Mouse (Mus musculus) right cerebral cortex, adult 18-20 months (tissue): ENCODE measurements around the gene Zmym6.
"Not testable (repeated sequence)": the region's sequence is repeated elsewhere in the genome, so short reads cannot be mapped to it uniquely, and the experiment has no call there.

Experiments
- DNase-seq: peaks from one replicate; pipeline ENCODE4 v3.0.0; 2022; ENCODE audit warnings: mixed read lengths

Zmym6 gene

GRCm38 (mm10) chr4:127076875-127077548 is at the start of gene Zmym6:
TSS of gene Zmym6 (plus strand) at chr4:127077383.
- DNase-seq, result peak; percentile 95

GRCm38 (mm10) chr4:127037158-127037557 is 40.0 kb upstream of the Zmym6 start:
- DNase-seq, result no peak

DNA sequence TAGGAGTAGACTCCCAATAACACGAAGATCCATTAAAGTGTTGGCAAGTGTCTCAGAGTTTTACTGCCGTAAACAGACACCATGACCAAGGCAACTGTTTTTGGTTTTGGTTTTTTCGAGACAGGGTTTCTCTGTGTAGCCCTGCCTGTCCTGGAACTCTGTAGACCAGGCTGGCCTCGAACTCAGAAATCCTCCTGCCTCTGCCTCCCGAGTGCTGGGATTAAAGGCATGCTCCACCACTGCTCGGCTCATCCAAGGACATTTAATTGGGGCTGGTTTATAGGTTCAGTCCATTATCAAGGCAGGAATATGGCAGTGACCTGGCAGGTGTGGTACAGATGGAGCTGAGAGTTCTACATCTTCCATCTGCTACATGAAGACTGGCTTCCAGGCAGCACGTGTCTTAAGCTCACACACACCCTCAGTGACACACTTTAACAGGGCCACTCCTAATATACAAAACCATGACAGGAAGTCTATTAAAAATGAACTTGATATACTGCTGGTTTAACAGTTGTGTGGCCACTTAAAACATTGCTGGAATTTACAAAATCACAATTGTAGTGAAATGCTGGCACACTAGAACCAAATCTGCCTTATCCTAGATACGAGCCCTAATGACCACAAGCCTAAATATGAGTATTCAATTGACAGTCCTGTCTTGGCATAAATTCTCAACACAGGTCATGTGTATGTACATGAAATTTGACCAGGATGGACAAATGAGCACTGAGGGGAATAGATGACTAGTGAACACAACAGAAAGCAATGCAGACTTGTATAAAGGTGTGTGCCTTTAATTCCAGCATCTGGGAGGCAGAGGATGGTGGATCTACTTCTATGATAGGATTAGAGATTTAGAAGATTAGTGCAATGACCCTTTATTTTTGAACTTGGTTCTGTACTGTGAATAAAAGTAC is 39.0 kb upstream of the Zmym6 start:
- DNase-seq, result no peak

DNA sequence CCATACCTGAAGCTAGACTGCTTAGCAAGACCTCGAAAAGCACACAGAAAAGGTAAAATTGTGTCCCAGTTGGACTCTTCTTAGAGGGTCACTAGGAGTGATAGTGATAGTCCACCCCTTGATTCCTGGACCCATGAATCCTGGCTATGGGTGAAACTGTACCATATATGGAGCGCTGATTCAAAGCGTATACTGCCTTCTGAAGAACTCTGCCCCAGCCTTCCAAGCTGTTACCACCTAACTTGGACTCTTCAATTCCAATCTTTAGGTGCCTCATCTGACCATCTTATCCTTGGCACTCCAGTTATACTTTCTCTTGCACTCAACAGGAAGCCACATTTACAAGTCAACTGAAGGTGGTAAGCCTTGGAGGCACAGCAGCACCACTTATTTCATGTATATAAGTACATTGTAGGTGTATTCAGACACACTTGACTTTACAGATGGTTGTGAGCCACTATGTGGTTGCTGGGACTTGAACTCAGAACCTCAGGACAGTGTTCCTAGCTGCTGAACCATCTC is 38.3 kb upstream of the Zmym6 start:
- DNase-seq, result no peak

DNA sequence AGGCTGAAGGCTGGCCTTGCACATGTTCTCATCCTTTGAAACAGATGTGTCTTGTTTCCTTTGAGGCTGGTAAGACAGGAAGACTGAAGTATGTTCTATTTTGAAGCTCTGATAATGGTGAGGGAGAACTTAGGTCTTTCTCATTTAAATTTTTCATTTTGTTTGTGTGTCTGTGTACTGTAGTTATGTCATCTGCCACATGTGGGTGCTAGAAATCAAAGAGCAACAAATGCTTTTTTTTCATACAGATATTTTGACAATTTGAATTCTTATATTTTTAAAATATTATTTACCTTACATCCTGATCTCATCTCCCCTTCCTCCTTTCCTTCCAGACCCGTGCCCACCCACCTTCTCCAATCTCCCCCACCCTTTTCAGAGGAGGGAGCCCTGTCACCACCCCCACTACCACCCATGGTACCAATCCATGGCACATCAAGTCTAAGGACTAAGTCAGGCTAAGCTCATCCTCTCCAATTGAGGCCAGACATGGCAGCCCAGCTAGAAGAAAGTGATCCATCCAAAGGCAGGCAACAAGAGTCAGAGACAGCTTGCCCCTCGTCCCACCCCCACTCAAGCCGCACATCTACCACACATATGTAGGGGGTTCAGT is 37.2 kb upstream of the Zmym6 start:
- DNase-seq, result no peak

DNA sequence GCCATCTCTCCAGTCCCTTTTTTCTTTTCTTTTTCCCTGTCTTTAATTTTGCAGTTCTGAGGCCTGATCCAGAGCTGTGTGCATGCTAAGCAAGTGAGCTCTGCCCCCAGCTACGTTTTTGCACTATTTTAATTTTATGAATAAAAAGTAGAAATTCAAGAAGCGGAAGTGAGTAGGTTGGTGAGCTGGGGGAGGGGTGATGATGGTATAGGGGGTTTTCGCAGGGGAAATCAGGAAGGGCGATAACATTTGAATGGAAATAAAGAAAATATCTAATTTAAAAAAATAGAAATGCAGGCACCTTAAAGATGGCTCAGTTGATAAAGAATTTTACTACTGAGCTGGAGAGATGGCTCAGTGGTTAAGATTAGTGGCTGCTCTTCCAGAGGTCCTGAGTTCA is 33.6 kb upstream of the Zmym6 start:
- no peak for DNase-seq

DNA sequence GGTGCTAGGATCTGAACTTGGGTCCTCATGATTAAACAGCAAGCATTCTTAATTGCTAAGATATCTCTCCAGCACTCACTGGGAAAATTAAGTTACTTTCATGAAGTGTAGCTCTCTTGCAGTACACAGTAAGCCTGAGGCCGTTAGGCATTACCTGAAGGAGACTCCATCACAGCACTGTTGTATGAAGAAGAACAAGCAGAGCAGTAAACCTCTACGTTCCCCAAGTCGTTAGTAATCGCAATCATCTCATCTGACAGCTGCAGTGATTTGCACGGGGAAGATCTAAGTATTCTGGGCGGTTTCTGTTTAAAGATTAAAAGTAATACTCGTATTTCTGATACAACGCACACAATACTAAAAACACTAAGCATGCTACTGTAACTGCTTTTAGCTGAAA is 26.1 kb upstream of the Zmym6 start:
- DNase-seq, result no peak

DNA sequence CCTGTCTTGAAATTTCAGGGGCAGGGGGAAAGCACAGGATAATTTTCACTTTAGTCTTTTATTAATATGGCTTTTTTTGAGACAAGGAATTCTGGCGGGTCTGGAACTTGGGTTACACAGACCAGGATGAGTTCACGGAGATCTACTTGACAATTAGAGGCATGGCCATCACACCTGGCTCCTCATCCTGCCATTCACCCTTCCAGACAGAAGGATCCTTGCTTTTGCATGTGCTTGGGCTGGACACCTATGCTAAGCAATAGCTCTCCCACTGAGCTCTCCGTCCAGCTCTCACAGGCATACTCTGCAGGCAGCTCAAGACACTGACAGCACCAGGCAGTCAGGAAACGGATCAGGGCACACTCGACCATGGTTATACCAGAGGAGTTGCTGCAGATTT is 24.1 kb upstream of the Zmym6 start:
- DNase-seq, result no peak

GRCm38 (mm10) chr4:127054522-127055198 is 22.5 kb upstream of the Zmym6 start:
- DNase-seq, result no peak

- DNase-seq, result peak; percentile 90
Measured at GRCm38 (mm10) chr4:127060585-127061290, 16.4 kb upstream of the Zmym6 start, which contains the start of gene Zmym1. TSS of gene Zmym1 (minus strand) at chr4:127061152.

DNA sequence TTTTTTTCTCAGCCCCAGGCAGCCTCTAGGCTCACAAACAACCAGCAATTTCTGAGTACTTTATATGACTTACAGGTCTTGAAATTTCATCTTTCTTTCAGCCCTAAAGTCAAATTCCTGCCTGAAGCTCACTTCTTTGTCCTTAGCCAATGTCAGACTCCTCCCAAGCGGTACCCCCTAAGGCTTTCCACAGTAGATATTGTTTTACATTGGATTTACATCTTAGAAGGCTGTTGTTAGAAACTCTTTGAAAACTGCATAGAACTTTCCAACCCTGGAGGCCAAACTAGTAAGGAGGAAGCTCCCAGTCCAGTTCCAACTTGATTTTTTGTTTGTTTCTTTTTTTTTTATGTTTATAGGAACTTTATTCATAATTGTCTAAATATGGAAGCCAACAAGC is 13.1 kb upstream of the Zmym6 start:
- DNase-seq, result no peak

DNA sequence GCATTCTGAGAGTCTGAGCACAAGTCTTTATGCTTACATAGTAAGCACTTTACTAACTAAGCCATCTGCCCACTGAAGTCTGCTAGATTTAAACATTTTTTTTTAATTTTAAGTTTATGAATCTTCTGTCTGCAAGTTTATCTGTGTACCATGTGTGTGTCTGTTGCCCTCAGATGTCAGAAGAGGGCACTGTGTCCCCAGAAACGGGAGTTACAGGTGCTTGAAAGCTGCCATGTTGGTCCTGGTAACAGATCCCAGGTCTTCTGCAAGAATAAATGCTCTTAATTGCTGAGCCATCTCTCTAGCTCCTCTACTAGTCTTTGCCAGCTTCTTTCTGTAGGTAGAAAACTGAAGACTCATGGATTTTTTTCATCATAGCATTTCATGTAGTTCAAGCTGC is 2.3 kb upstream of the Zmym6 start:
- no peak for DNase-seq

DNA sequence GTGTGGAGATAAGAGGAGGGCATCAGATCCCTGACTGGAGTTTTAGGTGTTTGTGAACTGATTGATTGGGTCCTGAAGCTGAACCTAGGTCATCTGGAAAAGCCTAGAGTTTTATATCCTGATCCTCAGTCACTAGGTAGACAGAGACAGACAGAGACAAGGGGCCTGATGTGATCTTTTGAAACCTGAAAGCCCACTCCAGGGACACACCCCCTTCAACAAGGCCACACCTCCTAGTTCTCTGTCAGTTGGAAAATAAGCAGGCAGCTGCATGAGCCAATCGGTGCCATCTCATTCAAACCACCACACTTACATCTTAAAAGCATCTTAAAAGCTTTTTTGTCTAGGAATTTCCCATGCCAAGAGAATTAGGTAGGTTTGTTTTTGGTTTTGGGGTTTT is 3.6 kb downstream of the Zmym6 start:
- DNase-seq, result no peak

DNA sequence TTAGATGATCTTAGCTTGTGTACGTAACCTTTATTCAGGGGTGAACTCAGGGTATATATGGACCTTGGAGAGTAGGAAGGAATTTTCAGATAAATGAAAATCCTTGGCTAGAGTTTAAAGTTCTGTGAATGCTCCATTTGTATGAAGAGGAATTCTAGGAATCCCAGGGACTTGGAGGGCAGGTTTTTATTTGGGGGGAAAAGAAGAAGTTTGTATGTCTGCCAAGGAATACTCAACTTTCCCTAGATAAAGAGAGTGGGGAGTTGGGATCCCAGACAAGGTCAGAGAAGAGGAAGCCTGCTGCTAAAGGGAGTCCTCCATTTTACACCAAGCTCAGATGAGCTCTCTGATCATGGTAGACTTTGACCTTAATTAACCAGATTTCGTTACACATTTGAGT is 5.9 kb downstream of the Zmym6 start:
- no peak for DNase-seq

GRCm38 (mm10) chr4:127085761-127086160 is 8.6 kb downstream of the Zmym6 start:
- DNase-seq, result no peak

GRCm38 (mm10) chr4:127091188-127091587 is 14.0 kb downstream of the Zmym6 start:
- DNase-seq, result no peak

- DNase-seq, result no peak
Measured at GRCm38 (mm10) chr4:127095090-127095489, 17.9 kb downstream of the Zmym6 start.

- not testable (repeated sequence) for DNase-seq
Measured at GRCm38 (mm10) chr4:127099552-127099951, 22.4 kb downstream of the Zmym6 start.

- no peak for DNase-seq
Measured at GRCm38 (mm10) chr4:127107566-127107965, 30.4 kb downstream of the Zmym6 start.

DNA sequence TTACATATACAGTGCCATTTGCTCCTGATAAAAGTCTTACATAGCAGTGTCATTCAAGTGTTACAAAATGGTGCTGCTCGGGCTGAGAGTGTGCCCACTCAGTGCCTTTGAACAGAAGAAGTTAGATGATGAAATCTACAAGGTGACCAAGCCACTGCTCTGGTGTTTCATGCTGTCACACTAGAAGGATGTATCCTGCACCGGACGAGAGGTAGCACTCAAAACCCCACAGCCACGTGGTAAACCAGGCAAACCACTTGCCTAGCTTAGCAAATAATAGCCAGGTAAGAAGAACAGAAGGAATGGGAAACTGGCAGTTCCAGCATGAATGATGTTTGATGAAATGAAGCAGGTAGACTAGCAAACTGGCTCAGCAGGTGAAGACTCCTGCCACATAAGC is 33.4 kb downstream of the Zmym6 start:
- DNase-seq, result no peak

- DNase-seq, result no peak
Measured at GRCm38 (mm10) chr4:127123391-127123790, 46.2 kb downstream of the Zmym6 start, which contains the start of gene Tmem35b. TSS of gene Tmem35b (plus strand) at chr4:127123691.

DNA sequence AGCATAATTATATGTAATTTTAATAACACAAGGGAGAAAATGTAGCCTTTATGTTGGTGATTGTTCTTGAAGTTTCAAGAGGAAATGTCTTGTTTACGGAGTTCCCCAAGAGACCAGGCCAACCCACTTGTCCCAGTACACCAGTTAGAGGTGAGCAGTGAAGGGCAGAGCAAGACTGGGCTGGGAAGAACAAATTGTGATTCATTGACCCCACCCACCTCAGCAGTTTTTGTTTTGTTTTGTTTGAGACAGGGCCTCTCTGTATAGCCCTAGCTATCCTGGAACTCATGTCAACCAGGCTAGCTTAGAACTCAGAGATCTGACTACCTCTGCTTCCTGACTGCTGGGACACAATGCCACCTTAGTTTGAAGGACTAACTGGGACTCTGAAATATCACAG is 47.1 kb downstream of the Zmym6 start:
- no peak for DNase-seq
